Mouse (Mus musculus) ES-Bruce4 (cell line): ENCODE results near the gene Chil1.

Experiments
- CTCF ChIP-seq: IDR thresholded peaks from one replicate; pipeline ENCODE4 v1.8.1; 2011; ENCODE audit warnings: low read depth, low read length
- EP300 ChIP-seq: IDR thresholded peaks from 2 replicates; pipeline ENCODE4 v1.6.1; 2011; ENCODE audit warnings: low read depth, low read length; ENCODE audit not compliant: insufficient read depth
- POLR2A ChIP-seq: IDR thresholded peaks from one replicate; pipeline ENCODE4 v1.8.1; 2011; ENCODE audit warnings: low read length; ENCODE audit not compliant: insufficient read depth

DNA sequence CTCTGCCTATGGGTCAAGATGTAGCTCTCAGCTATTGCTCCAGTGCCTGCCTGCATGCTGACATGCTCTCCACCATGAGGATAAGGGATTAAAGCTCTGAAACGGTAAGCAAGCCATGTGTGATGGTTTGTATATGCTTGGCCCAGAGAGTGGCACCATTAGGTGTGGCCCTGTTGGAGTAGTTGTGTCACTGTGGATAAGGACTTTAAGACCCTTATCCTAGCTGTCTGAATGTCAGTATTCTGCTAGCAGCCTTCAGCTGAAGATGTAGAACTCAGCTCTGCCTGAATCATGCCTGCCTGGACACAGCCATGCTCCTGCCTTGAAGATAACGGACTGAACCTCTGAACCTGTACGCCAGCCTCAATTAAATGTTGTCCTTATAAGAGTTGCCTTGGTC, 15.4 kb upstream of the Chil1 start:
- TF ChIP-seq EP300: no peak
- no peak for TF ChIP-seq POLR2A
- TF ChIP-seq CTCF: no peak
